23 mouse cellular contexts compared by ENCODE assay signal in genomic region chr6:88209453-88209852, GRCm38 (mm10). TPM values are rescaled to one million over a fixed set of nuclear protein-coding genes. Genes with fewer than 3 reads are reported as not detected.
"Had no signal": no experiment of that assay in that cellular context is flagged by ENCODE, and none has a peak within 500 bp of the region (broad histone marks: within the 10 kb centered on the region; RNA-seq: fewer than 3 reads in every experiment).

No protein-coding gene starts in this region.

- H3K4me1 ChIP-seq: midbrain, embryonic 15.5 days; neural tube, embryonic 12.5 days; stomach, embryonic 15.5 days had no signal

- H3K4me3 ChIP-seq: liver, embryonic 13.5 days; liver, embryonic 15.5 days; lung, embryonic 15.5 days; megakaryocyte, embryonic 14.5 days; midbrain, embryonic 13.5 days; midbrain, embryonic 15.5 days; neural tube, embryonic 12.5 days; stomach, embryonic 15.5 days had no signal

- DNase-seq: liver, embryonic 13.5 days; liver, postnatal 0 days; right cerebral cortex, postnatal 14 days; thymus, adult 2 months; thymus, postnatal 25 days; thymus, postnatal 4 days had no signal

RNA-seq across cellular contexts. Expression of gene Dnajb8, which starts 12.6 kb away (rescaled TPM):
- total RNA-seq: megakaryocyte progenitor cell, adult 5-6 weeks; midbrain, postnatal 0 days; neutrophil, adult 5-6 weeks had no signal
- polyA plus RNA-seq: liver, embryonic 11.5 days; liver, embryonic 13.5 days; liver, embryonic 15.5 days; liver, postnatal 0 days; lung, embryonic 15.5 days; macrophage; midbrain, embryonic 11.5 days; midbrain, embryonic 13.5 days; midbrain, embryonic 15.5 days; midbrain, postnatal 0 days; neural tube, embryonic 12.5 days; neural tube, embryonic 14.5 days; spleen, adult 2 months; stomach, embryonic 15.5 days; stomach, postnatal 0 days; thymus, adult 2 months; urinary bladder, adult 2 months had no signal
